Mouse (Mus musculus) urinary bladder, postnatal 14 days (tissue): ENCODE measurements at regions not wholly inside any gene's neighbourhood (a gene's known extent, or its start where the extent isn't known, plus 50 kb on each side); places are given as distances from the start of the nearest gene placed in this dataset.
A peak's percentile ranks its signal among the peaks of the same experiment; 100 is the strongest.

Experiments
- DNase-seq: peaks from one replicate; pipeline ENCODE4 v3.0.0; 2021; ENCODE audit warnings: low spot score

DNA sequence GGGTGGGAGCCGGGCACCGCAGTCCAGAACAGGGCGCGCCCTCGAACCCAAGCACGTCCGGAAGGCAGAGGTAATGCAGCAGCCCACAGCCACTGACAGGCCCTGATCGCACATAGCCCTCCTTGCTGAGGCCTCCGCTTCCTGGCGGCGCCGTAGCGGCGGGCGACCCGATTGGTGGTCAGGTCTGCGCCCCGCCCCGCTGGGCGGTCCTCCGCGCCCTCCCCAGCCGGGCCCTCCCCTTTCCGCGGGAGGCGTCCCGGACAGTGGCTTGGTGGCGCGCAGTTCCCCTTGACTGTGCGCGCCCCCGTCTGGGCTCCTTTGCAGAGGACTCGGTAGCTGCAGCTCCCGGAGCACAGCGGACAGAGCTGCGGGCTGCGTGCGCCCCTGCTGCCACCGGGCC is 375.5 kb upstream of the Asap2 start:
- peak; percentile 72 for DNase-seq
